Mouse (Mus musculus): ENCODE data around the gene Bbs1.

DNA sequence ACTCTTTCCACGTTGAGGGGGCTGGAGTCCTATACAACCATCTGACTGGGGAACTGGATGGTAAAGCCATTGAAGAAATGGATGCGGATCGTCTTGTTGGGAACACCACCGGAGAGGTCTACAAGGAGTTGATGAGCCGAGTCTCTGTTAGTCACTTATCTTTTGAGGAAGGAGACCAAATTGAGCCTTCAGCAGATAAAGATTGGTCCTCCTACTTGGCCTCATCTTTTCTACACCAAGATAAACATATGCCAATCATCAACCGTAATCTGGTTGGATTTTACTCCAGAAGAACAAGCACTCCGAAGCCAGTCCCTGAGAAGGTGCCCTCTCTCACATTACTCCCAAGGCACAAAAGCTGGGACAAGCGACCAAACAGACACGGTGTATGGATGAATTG lies 65.6 kb downstream of the Bbs1 start:
- no peak for TF ChIP-seq GATA1 (IDR thresholded peaks at IDR 0.05; ENCODE audit: low read length)
- TF ChIP-seq TAL1 (IDR thresholded peaks at IDR 0.05; ENCODE audit: low read length), result no peak

Measured in erythroblast, embryonic 14.5 days (primary cell).